Mouse (Mus musculus): ENCODE measurements around the gene Espl1.

Espl1 gene

GRCm38 (mm10) chr15:102273982-102274716 lies 21.9 kb upstream of the Espl1 start:
- no peak for DNase-seq (ENCODE audit: low spot score)

GRCm38 (mm10) chr15:102278726-102279091 lies 17.4 kb upstream of the Espl1 start:
- no peak for DNase-seq (ENCODE audit: low spot score)

GRCm38 (mm10) chr15:102279092-102279782 lies 16.8 kb upstream of the Espl1 start, which contains the start of gene Mfsd5:
TSS of gene Mfsd5 (plus strand) at chr15:102279454.
- DNase-seq (ENCODE audit: low spot score): peak; percentile 77

GRCm38 (mm10) chr15:102279783-102280520 lies 16.1 kb upstream of the Espl1 start:
- DNase-seq (ENCODE audit: low spot score): no peak

- no peak for DNase-seq (ENCODE audit: low spot score)
Measured at GRCm38 (mm10) chr15:102280623-102281022, 15.4 kb upstream of the Espl1 start.

GRCm38 (mm10) chr15:102282463-102283292 lies 13.4 kb upstream of the Espl1 start:
- no peak for DNase-seq (ENCODE audit: low spot score)

- DNase-seq (ENCODE audit: low spot score): no peak
Measured at GRCm38 (mm10) chr15:102283648-102284047, 12.4 kb upstream of the Espl1 start.

- no peak for DNase-seq (ENCODE audit: low spot score)
Measured at GRCm38 (mm10) chr15:102287395-102287794, 8.7 kb upstream of the Espl1 start.

GRCm38 (mm10) chr15:102296368-102297006 lies 421 bp downstream of the Espl1 start:
- no peak for DNase-seq (ENCODE audit: low spot score)

GRCm38 (mm10) chr15:102302542-102302941 lies 6.5 kb downstream of the Espl1 start:
- DNase-seq (ENCODE audit: low spot score): no peak

GRCm38 (mm10) chr15:102308717-102309116 lies 12.7 kb downstream of the Espl1 start:
- no peak for DNase-seq (ENCODE audit: low spot score)

GRCm38 (mm10) chr15:102310074-102310845 lies 14.2 kb downstream of the Espl1 start:
- DNase-seq (ENCODE audit: low spot score): peak; percentile 62

GRCm38 (mm10) chr15:102311489-102311888 lies 15.4 kb downstream of the Espl1 start:
- no peak for DNase-seq (ENCODE audit: low spot score)

- no peak for DNase-seq (ENCODE audit: low spot score)
Measured at GRCm38 (mm10) chr15:102315292-102315691, 19.2 kb downstream of the Espl1 start.

- DNase-seq (ENCODE audit: low spot score): no peak
Measured at GRCm38 (mm10) chr15:102316263-102316662, 20.2 kb downstream of the Espl1 start.

- no peak for DNase-seq (ENCODE audit: low spot score)
Measured at GRCm38 (mm10) chr15:102324654-102325473, 28.8 kb downstream of the Espl1 start.

- peak; percentile 73 for DNase-seq (ENCODE audit: low spot score)
Measured at GRCm38 (mm10) chr15:102326022-102326576, 30.0 kb downstream of the Espl1 start, which contains the start of gene Pfdn5. TSS of gene Pfdn5 (plus strand) at chr15:102326116.

- DNase-seq (ENCODE audit: low spot score): no peak
Measured at GRCm38 (mm10) chr15:102326892-102327291, 30.8 kb downstream of the Espl1 start.

GRCm38 (mm10) chr15:102331610-102332015 lies 35.5 kb downstream of the Espl1 start, which contains the start of gene Myg1:
TSS of gene Myg1 (plus strand) at chr15:102331709.
- peak; percentile 66 for DNase-seq (ENCODE audit: low spot score)

Measured in ovary, adult 18-20 months (tissue).